Mouse (Mus musculus) MEL (cell line): ENCODE data around the gene Pla2r1.

Experiments used
- RCOR1 ChIP-seq: IDR thresholded peaks from 2 replicates; pipeline ENCODE4 v1.6.1; 2012; ENCODE audit warnings: low read depth, mild to moderate bottlenecking, inconsistent platforms, low read length, improper control_type of control experiment
- TAL1 ChIP-seq: IDR thresholded peaks from 2 replicates; pipeline ENCODE4 v1.6.1; 2012; ENCODE audit warnings: mild to moderate bottlenecking, inconsistent platforms, low read length, moderate library complexity, mixed read lengths
- UBTF ChIP-seq: IDR thresholded peaks from 2 replicates; pipeline ENCODE4 v1.6.1; 2012; ENCODE audit warnings: low read depth, mild to moderate bottlenecking, inconsistent platforms, low read length, improper control_type of control experiment, moderate library complexity, borderline replicate concordance; ENCODE audit not compliant: insufficient read depth

DNA sequence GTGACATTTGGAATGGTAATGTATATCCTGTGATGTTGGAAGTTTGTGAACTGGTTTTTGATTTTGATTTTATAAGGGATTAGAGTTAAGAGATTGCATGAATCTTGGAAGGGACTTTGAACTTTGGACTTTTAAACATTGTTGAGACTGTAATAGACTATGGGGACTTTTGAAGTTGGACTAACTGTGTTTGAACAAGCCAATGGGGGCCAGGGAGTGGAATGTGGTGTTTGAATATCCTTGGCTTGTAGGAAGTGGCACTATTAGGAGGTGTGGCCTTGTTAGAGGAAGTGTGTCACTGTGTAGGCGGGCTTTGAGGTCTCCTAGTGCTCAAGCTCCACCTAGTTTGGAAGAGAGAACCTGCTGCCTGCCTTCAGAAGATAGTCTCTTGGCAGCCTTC lies 42.4 kb downstream of the Pla2r1 start:
- TF ChIP-seq RCOR1, result no peak
- TF ChIP-seq UBTF, result no peak
- TF ChIP-seq TAL1, result no peak
